ENCODE assay signal across 8 mouse cellular contexts in genomic region chr16:31935091-31935979, GRCm38 (mm10). TPM values are rescaled to one million over a fixed set of nuclear protein-coding genes. Genes with fewer than 3 reads are reported as not detected.
DNase-seq lines count a peak whose midpoint lies in the region; ATAC-seq and TF ChIP-seq lines count a peak whose summit lies in the region.

No protein-coding gene starts in this region.

- H3K9ac ChIP-seq in liver, adult 2 months (ENCODE audit: low read depth, low read length) = no peak overlapping the region; the same call in 1 of the 2 replicates
- peak overlapping the region; percentile 48 for H3K9ac ChIP-seq in forebrain, embryonic 16.5 days (replicated peaks; ENCODE audit: low read depth, low read length)
- peak overlapping the region; percentile 47; the same call in 1 of the 2 replicates for H3K9ac ChIP-seq in neural tube, embryonic 12.5 days

- no peaks in the 10 kb centered on the region for H3K36me3 ChIP-seq in liver, adult 2 months (ENCODE audit: control insufficient read depth, insufficient read depth, low read length)
- no peaks in the 10 kb centered on the region for H3K36me3 ChIP-seq in forebrain, embryonic 16.5 days (ENCODE audit: control insufficient read depth, insufficient read depth)
- no peaks in the 10 kb centered on the region for H3K36me3 ChIP-seq in limb, embryonic 10.5 days
- no peaks in the 10 kb centered on the region for H3K36me3 ChIP-seq in neural tube, embryonic 12.5 days

- no peak for TF ChIP-seq CTCF in liver, adult 2 months (IDR thresholded peaks at IDR 0.05; ENCODE audit: low read depth, low read length)

- H3K27ac ChIP-seq in liver, adult 2 months (replicated peaks; ENCODE audit: insufficient read depth, low read depth, low read length) = 0 out of 2 replicates have a peak overlapping the region, but pooled peaks have one; percentile 4
- no peak overlapping the region for H3K27ac ChIP-seq in forebrain, embryonic 16.5 days (ENCODE audit: low read length)
- no peak overlapping the region for H3K27ac ChIP-seq in limb, embryonic 10.5 days
- H3K27ac ChIP-seq in neural tube, embryonic 12.5 days = no peak overlapping the region

- peaks cover 13% of the 10 kb centered on the region for H3K27me3 ChIP-seq in liver, adult 2 months (ENCODE audit: control insufficient read depth, insufficient read depth, low read length)
- peaks cover 6% of the 10 kb centered on the region for H3K27me3 ChIP-seq in forebrain, embryonic 16.5 days (replicated peaks; ENCODE audit: control insufficient read depth, insufficient read depth, low read length)
- H3K27me3 ChIP-seq in limb, embryonic 10.5 days (ENCODE audit: low read depth, poor library complexity, severe bottlenecking) = peaks cover 68% of the 10 kb centered on the region
- H3K27me3 ChIP-seq in neural tube, embryonic 12.5 days (replicated peaks) = peaks cover 13% of the 10 kb centered on the region

- no peak for ATAC-seq in forebrain, embryonic 16.5 days
- 0 out of 2 replicates have a peak, but pooled peaks have one; percentile 1 for ATAC-seq in neural tube, embryonic 12.5 days (ENCODE audit: low FRiP score, low read depth)

- peak overlapping the region; percentile 14; the same call in 1 of the 2 replicates for H3K4me3 ChIP-seq in liver, adult 2 months (ENCODE audit: insufficient read depth, low read depth, low read length)
- H3K4me3 ChIP-seq in forebrain, embryonic 16.5 days (replicated peaks; ENCODE audit: low read length) = peak overlapping the region; percentile 52
- peak overlapping the region; percentile 41 for H3K4me3 ChIP-seq in limb, embryonic 10.5 days
- peak overlapping the region; percentile 25 for H3K4me3 ChIP-seq in neural tube, embryonic 12.5 days

- WGBS in liver, adult 2 months = 9% methylated on average over 36 of the region's 36 CpGs
- WGBS in forebrain, embryonic 16.5 days = 6% methylated on average over 36 of the region's 36 CpGs
- 5% methylated on average over 36 of the region's 36 CpGs for WGBS in limb, embryonic 10.5 days
- 6% methylated on average over 36 of the region's 36 CpGs for WGBS in neural tube, embryonic 12.5 days

- peak overlapping the region; percentile 94 for H3K4me2 ChIP-seq in forebrain, embryonic 16.5 days (ENCODE audit: low read length)
- peak overlapping the region; percentile 66 for H3K4me2 ChIP-seq in neural tube, embryonic 12.5 days (replicated peaks)

- H3K9me3 ChIP-seq in forebrain, embryonic 16.5 days (ENCODE audit: control insufficient read depth, low read length) = no peaks in the 10 kb centered on the region
- no peaks in the 10 kb centered on the region for H3K9me3 ChIP-seq in limb, embryonic 10.5 days (replicated peaks)
- no peaks in the 10 kb centered on the region for H3K9me3 ChIP-seq in neural tube, embryonic 12.5 days

- H3K4me1 ChIP-seq in liver, adult 2 months (ENCODE audit: control insufficient read depth, insufficient read depth, low read length) = peaks cover 7% of the 10 kb centered on the region
- H3K4me1 ChIP-seq in forebrain, embryonic 16.5 days (replicated peaks; ENCODE audit: control insufficient read depth, insufficient read depth, low read length) = peaks cover 26% of the 10 kb centered on the region
- H3K4me1 ChIP-seq in limb, embryonic 10.5 days = peaks cover 21% of the 10 kb centered on the region
- H3K4me1 ChIP-seq in neural tube, embryonic 12.5 days = peaks cover 27% of the 10 kb centered on the region

- H3K79me2 ChIP-seq in liver, adult 2 months (ENCODE audit: control insufficient read depth, insufficient read depth, low read length) = no peaks in the 10 kb centered on the region

- TF ChIP-seq POLR2A in liver, adult 2 months (IDR thresholded peaks at IDR 0.05; ENCODE audit: extremely low read depth, insufficient read depth, low read length) = no peak

- no peak for DNase-seq in liver, adult 2 months (ENCODE audit: extremely low read depth, low read depth, low spot score)
- no peak for DNase-seq in liver
- peak; percentile 45 to 46 for DNase-seq in cerebellum, adult 18-20 months
- DNase-seq in limb, embryonic 10.5 days (ENCODE audit: low spot score) = peak; percentile 52
- no peak for DNase-seq in adrenal gland, postnatal 14 days
- no peak for DNase-seq in adrenal gland, postnatal 10 days

RNA-seq across cellular contexts. Expression of gene Pigz, which starts 1.7 kb away (rescaled TPM):
- 0.18 and 0.47 TPM in 2 replicates for total RNA-seq in liver, adult 2 months (2014; rRNA removed)
- 0.15 and 0.33 TPM in 2 replicates for polyA plus RNA-seq in liver, adult 2 months (2012; rRNA removed)
- 1.6 TPM in 2 replicates for polyA plus RNA-seq in forebrain, embryonic 16.5 days (2015; fragmentation: Nextera tagmentation; extraction: Ambion mirVana)
- polyA plus RNA-seq in limb, embryonic 10.5 days (2016; fragmentation: Nextera tagmentation; extraction: Ambion mirVana) = 1.0 and 1.2 TPM in 2 replicates
- polyA plus RNA-seq in neural tube, embryonic 12.5 days (2016; fragmentation: Nextera tagmentation; extraction: Ambion mirVana) = 2.8 and 4.0 TPM in 2 replicates
- 1.1 and 1.3 TPM in 2 replicates for total RNA-seq in adrenal gland, postnatal 14 days (2021)
- total RNA-seq in adrenal gland, postnatal 10 days (2021) = 1 to 10 TPM in 1 of 2 experiments, under 1 TPM in 1; 0.48 to 1.6 TPM

RNA-seq across cellular contexts. Expression of gene 0610012G03Rik, which starts 13.0 kb away (rescaled TPM):
- 25.3 and 34.6 TPM in 2 replicates for total RNA-seq in liver, adult 2 months (2014; rRNA removed)
- 61.1 and 63.2 TPM in 2 replicates for polyA plus RNA-seq in liver, adult 2 months (2012; rRNA removed)
- polyA plus RNA-seq in forebrain, embryonic 16.5 days (2015; fragmentation: Nextera tagmentation; extraction: Ambion mirVana) = 110 and 112 TPM in 2 replicates
- polyA plus RNA-seq in limb, embryonic 10.5 days (2016; fragmentation: Nextera tagmentation; extraction: Ambion mirVana) = 84.2 and 87.2 TPM in 2 replicates
- polyA plus RNA-seq in neural tube, embryonic 12.5 days (2016; fragmentation: Nextera tagmentation; extraction: Ambion mirVana) = 80.5 and 85.5 TPM in 2 replicates
- total RNA-seq in adrenal gland, postnatal 14 days (2021) = 54.2 and 55.0 TPM in 2 replicates
- 10 to 100 TPM; 55.0 to 58.8 TPM for total RNA-seq in adrenal gland, postnatal 10 days (2021)

RNA-seq across cellular contexts. Expression of gene Ncbp2, which starts 13.0 kb away (rescaled TPM):
- total RNA-seq in liver, adult 2 months (2014; rRNA removed) = 8.4 and 10.5 TPM in 2 replicates
- 6.9 and 8.4 TPM in 2 replicates for polyA plus RNA-seq in liver, adult 2 months (2012; rRNA removed)
- polyA plus RNA-seq in forebrain, embryonic 16.5 days (2015; fragmentation: Nextera tagmentation; extraction: Ambion mirVana) = 115 and 121 TPM in 2 replicates
- polyA plus RNA-seq in limb, embryonic 10.5 days (2016; fragmentation: Nextera tagmentation; extraction: Ambion mirVana) = 143 and 147 TPM in 2 replicates
- 118 and 124 TPM in 2 replicates for polyA plus RNA-seq in neural tube, embryonic 12.5 days (2016; fragmentation: Nextera tagmentation; extraction: Ambion mirVana)
- total RNA-seq in adrenal gland, postnatal 14 days (2021) = 48.6 and 51.0 TPM in 2 replicates
- total RNA-seq in adrenal gland, postnatal 10 days (2021) = 10 to 100 TPM; 41.2 to 43.9 TPM

RNA-seq across cellular contexts. Expression of gene Meltf, which starts 56.7 kb away (rescaled TPM):
- not detected in 2 replicates for total RNA-seq in liver, adult 2 months (2014; rRNA removed)
- not detected in 2 replicates for polyA plus RNA-seq in liver, adult 2 months (2012; rRNA removed)
- 0.11 and 0.16 TPM in 2 replicates for polyA plus RNA-seq in forebrain, embryonic 16.5 days (2015; fragmentation: Nextera tagmentation; extraction: Ambion mirVana)
- polyA plus RNA-seq in limb, embryonic 10.5 days (2016; fragmentation: Nextera tagmentation; extraction: Ambion mirVana) = 0.06 and 0.18 TPM in 2 replicates
- 0.15 and 0.20 TPM in 2 replicates for polyA plus RNA-seq in neural tube, embryonic 12.5 days (2016; fragmentation: Nextera tagmentation; extraction: Ambion mirVana)
- total RNA-seq in adrenal gland, postnatal 14 days (2021) = 0.08 TPM in 1 of 2 replicates, not detected in the other
- under 1 TPM; 0.06 to 0.24 TPM for total RNA-seq in adrenal gland, postnatal 10 days (2021)

Comparison
In these comparisons a context has a peak if more than half of its experiments do, and no peak if none do; other contexts are left out.
1. DNase-seq: peak in cerebellum, adult 18-20 months (2 of 2) and limb, embryonic 10.5 days (single experiment); none in liver, adult 2 months (single experiment), liver (single experiment), adrenal gland, postnatal 14 days (single experiment) and adrenal gland, postnatal 10 days (single experiment).
2. RNA of gene Ncbp2, which starts 13.0 kb away (polyA plus RNA-seq): 143 to 147 TPM in limb, embryonic 10.5 days, 118 to 124 TPM in neural tube, embryonic 12.5 days and 115 to 121 TPM in forebrain, embryonic 16.5 days; 6.9 to 8.4 TPM in liver, adult 2 months; every median in the first group is over 10 times any median in the second.
3. Peak in every context shown above with its lines, with median percentiles within 50 percentile points of each other: H3K4me3 ChIP-seq.